Mouse (Mus musculus) bone marrow macrophage, adult 2 months (primary cell): ENCODE measurements around the gene Lta. TPM values are rescaled to one million over a fixed set of nuclear protein-coding genes. Genes with fewer than 3 reads are reported as not detected.
A peak's percentile ranks its signal among the peaks of the same experiment; 100 is the strongest.

Source experiments
- H3K27ac ChIP-seq: 2 replicates; pipeline ENCODE4 v1.5.1; 2012; ENCODE audit warnings: low read depth, low read length; ENCODE audit not compliant: insufficient read depth
- H3K4me1 ChIP-seq: 2 replicates; pipeline ENCODE4 v1.6.1; 2012; ENCODE audit warnings: low read length; ENCODE audit not compliant: control insufficient read depth, insufficient read depth
- H3K4me3 ChIP-seq: 2 replicates; pipeline ENCODE4 v1.5.1; 2012; ENCODE audit warnings: mild to moderate bottlenecking, low read length, moderate library complexity; ENCODE audit not compliant: insufficient read depth
- CTCF ChIP-seq: IDR thresholded peaks from 2 replicates; pipeline ENCODE4 v1.5.1; 2012; ENCODE audit warnings: low read depth, mild to moderate bottlenecking, low read length, moderate library complexity
- POLR2A ChIP-seq: IDR thresholded peaks from 2 replicates; pipeline ENCODE4 v1.6.1; 2012; ENCODE audit warnings: mild to moderate bottlenecking, low read depth, low read length, borderline replicate concordance
- polyA plus RNA-seq: library from polyadenylated mRNA; stranded (reverse); fragments of >200 nt; gene quantifications from 2 replicates; pipeline ENCODE4 v1.2.4, GENCODE M21; 2012; ENCODE audit not compliant: missing spikeins, insufficient read depth, insufficient read length

Lta gene
- polyA plus RNA-seq, 1 experiment: not detected

- peak overlapping the region; percentile 92 for H3K27ac ChIP-seq
- TF ChIP-seq POLR2A: no peak
- H3K4me1 ChIP-seq: peaks cover 30% of the 10 kb centered on the region
- peak overlapping the region; percentile 40 for H3K4me3 ChIP-seq
Measured at GRCm38 (mm10) chr17:35240384-35241304, 35.5 kb upstream of the Lta start.

- H3K27ac ChIP-seq: peak overlapping the region; percentile 92; the same call in 1 of the 2 replicates
- H3K4me1 ChIP-seq: peaks cover 21% of the 10 kb centered on the region
Measured at GRCm38 (mm10) chr17:35239700-35240099, 34.5 kb upstream of the Lta start.

GRCm38 (mm10) chr17:35237504-35237903 lies 32.4 kb upstream of the Lta start:
- H3K4me3 ChIP-seq: no peak overlapping the region
- H3K27ac ChIP-seq: no peak overlapping the region
- peaks cover 28% of the 10 kb centered on the region for H3K4me1 ChIP-seq
- TF ChIP-seq POLR2A: no peak
- TF ChIP-seq CTCF: no peak

More at GRCm38 (mm10) chr17:35239700-35240099, 34.5 kb upstream of the Lta start:
- TF ChIP-seq POLR2A (no peak), CTCF (no peak)
- no peak overlapping the region for H3K4me3 ChIP-seq

GRCm38 (mm10) chr17:35236996-35237395 lies 31.8 kb upstream of the Lta start:
- H3K27ac ChIP-seq: no peak overlapping the region
- H3K4me3 ChIP-seq: no peak overlapping the region
- TF ChIP-seq POLR2A (no peak), CTCF (no peak)
- peaks cover 31% of the 10 kb centered on the region for H3K4me1 ChIP-seq

- no peak for TF ChIP-seq POLR2A
- peak; percentile 83 for TF ChIP-seq CTCF
- H3K27ac ChIP-seq: peak overlapping the region; percentile 86
- H3K4me1 ChIP-seq: peaks cover 35% of the 10 kb centered on the region
- peak overlapping the region; percentile 87 for H3K4me3 ChIP-seq
Measured at GRCm38 (mm10) chr17:35236390-35236746, 31.2 kb upstream of the Lta start.

- TF ChIP-seq CTCF: no peak
- TF ChIP-seq POLR2A: no peak
- Histone ChIP-seq H3K4me1 (peaks cover 36% of the 10 kb centered on the region), H3K4me3 (peak within 1 kb of the TSS; percentile 87)
Measured at GRCm38 (mm10) chr17:35235614-35236389, 30.7 kb upstream of the Lta start, which contains the start of gene Nfkbil1. TSS of gene Nfkbil1 (minus strand) at chr17:35235792.

GRCm38 (mm10) chr17:35234903-35235302 lies 29.8 kb upstream of the Lta start:
- no peak for TF ChIP-seq POLR2A
- TF ChIP-seq CTCF: no peak
- peak overlapping the region; percentile 92 for H3K27ac ChIP-seq
- peak overlapping the region; percentile 87 for H3K4me3 ChIP-seq
- H3K4me1 ChIP-seq: peaks cover 30% of the 10 kb centered on the region

More at GRCm38 (mm10) chr17:35235614-35236389, 30.7 kb upstream of the Lta start, which contains the start of gene Nfkbil1:
- H3K27ac ChIP-seq: peak within 1 kb of the TSS; percentile 92

GRCm38 (mm10) chr17:35234090-35234489 lies 28.9 kb upstream of the Lta start:
- H3K27ac ChIP-seq: peak overlapping the region; percentile 92
- H3K4me3 ChIP-seq: peak overlapping the region; percentile 87
- peaks cover 26% of the 10 kb centered on the region for H3K4me1 ChIP-seq

- Histone ChIP-seq H3K27ac (peak within 1 kb of the TSS; percentile 92), H3K4me3 (peak within 1 kb of the TSS; percentile 87), H3K4me1 (peaks cover 26% of the 10 kb centered on the region)
- no peak for TF ChIP-seq CTCF
- no peak for TF ChIP-seq POLR2A
Measured at GRCm38 (mm10) chr17:35233114-35233980, 28.2 kb upstream of the Lta start, which contains the start of gene Atp6v1g2. TSS of gene Atp6v1g2 (plus strand) at chr17:35233660.
